In the genomic region with DNA sequence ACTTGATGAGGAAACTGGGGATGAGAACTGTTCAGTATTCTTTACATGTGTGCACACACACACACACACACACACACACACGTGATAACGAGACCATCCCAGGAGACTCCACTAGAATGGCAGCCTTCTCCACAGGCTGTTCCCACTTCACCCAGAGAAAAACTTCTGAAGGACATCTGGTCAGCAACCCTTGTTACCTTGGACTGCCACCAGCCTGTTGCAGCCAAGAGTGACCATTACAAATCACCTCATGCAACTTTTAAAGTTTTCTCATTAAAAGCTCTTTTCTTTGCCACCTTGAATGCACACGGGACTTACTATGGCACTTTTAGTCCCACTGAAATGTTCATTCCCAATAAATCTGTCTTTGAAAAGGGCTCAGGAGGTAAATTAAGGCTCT, we compare ENCODE assay signal across 11 mouse cellular contexts. TPM values are rescaled to one million over a fixed set of nuclear protein-coding genes. Genes with fewer than 3 reads are reported as not detected.
"Had no signal": no experiment of that assay in that cellular context is flagged by ENCODE, and none has a peak within 500 bp of the region (broad histone marks: within the 10 kb centered on the region; RNA-seq: fewer than 3 reads in every experiment).

No protein-coding gene starts in this region.

- DNase-seq: left cerebral cortex, postnatal 4 days; lung, postnatal 4 days; midbrain, embryonic 14.5 days; retina, postnatal 1 day; right cerebral cortex, postnatal 4 days; spleen, adult 18-20 months; thymus, adult 2 months; thymus, postnatal 36 days had no signal

RNA-seq across cellular contexts. Expression of a gene that starts 7.4 kb away (rescaled TPM):
- total RNA-seq: liver, adult 2 months; megakaryocyte, adult 5-6 weeks; neutrophil, adult 5-6 weeks had no signal

RNA-seq across cellular contexts. Expression of a gene that starts 13.6 kb away (rescaled TPM):
- total RNA-seq: liver, adult 2 months; megakaryocyte, adult 5-6 weeks; neutrophil, adult 5-6 weeks had no signal
